Mouse (Mus musculus): ENCODE measurements around the gene Ppp4r2.

Gene Ppp4r2

GRCm38 (mm10) chr6:100887012-100887411, 53.6 kb downstream of the Ppp4r2 start:
- DNase-seq, result no peak

DNA sequence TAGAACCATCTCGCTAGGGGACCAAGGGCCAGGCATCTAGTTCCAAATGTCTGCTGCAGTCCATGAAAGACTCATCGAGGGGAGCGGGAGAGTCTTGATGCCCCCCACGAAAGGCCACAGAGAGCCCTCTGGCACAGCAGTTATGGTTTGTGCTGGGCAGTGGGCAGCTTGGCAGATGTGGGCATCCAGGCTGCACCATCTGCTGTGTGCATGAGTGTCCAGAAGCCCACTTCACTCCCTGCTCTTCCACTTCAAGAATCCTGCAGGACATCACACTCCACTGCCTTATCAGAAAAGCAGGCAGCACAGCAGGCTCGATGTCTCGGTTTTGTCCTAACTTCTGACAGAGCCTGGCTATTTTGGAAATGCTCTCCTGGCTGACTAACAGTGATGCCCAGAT, 55.9 kb downstream of the Ppp4r2 start:
- DNase-seq, result no peak

DNA sequence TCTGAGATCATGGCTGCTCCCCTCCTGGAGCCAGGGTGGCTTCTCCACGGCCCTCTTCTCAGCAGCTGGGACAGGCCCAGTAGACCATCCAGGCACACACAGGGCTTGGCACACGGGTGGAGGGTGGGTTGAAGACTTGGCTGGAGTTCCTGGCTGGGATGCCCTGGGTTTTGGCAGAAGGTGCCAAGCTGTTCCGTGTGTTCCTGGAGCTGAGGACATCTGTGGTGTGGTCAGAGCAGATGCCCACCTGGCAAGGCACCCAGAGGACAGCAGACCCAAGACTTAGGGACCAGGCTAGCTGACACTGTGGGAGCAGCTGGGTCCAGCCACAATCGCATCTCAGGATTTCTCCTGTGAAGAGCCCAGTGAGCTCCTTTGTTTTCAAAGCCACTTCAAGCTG, 59.1 kb downstream of the Ppp4r2 start:
- peak; percentile 70 for DNase-seq

- DNase-seq, result no peak
These were observed 59.7 kb downstream of the Ppp4r2 start for GRCm38 (mm10) chr6:100893073-100893472.

GRCm38 (mm10) chr6:100895183-100895582, 61.8 kb downstream of the Ppp4r2 start:
- DNase-seq, result no peak

DNA sequence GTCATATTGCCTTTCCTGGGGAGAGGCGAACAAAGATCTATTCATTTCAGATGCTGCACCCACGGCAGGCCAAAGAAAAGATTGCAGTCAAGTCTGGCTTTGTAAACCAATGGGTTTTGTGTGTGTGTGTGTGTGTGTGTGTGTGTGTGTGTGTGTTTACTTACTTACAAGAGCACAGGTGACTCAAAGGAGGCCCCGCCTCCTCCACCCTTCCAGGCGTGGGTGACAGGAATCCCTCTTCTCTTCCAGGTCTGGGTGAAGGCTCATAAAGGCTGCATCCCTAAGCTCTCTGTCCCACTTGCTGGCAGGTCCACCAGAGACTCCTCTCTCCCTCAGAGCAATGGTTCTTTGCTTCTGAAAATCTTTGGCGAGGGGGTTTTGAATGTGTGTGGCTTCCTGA, 63.5 kb downstream of the Ppp4r2 start:
- DNase-seq, result no peak

- no peak for DNase-seq
These were observed 71.0 kb downstream of the Ppp4r2 start for GRCm38 (mm10) chr6:100904463-100904862.

GRCm38 (mm10) chr6:100910136-100910675, 76.8 kb downstream of the Ppp4r2 start:
- no peak for DNase-seq

Data from cerebellum, adult 8-10 months (tissue).